Mouse (Mus musculus) embryonic facial prominence, embryonic 11.5 days (tissue): Measurements from ENCODE around the gene Lgals7. TPM values are rescaled to one million over a fixed set of nuclear protein-coding genes. Genes with fewer than 3 reads are reported as not detected.

Source experiments
- ATAC-seq: fragments of 200-750 bp; cut with Nextera tagmentation; replicated peaks from 2 replicates; pipeline ENCODE4 v1.8.0; 2017; ENCODE audit warnings: low read depth; ENCODE audit not compliant: insufficient number of reproducible peaks, low FRiP score, low TSS enrichment
- DNase-seq: peaks from one replicate; pipeline ENCODE4 v3.0.0-alpha.2; 2015; ENCODE audit warnings: low spot score
- H3K27ac ChIP-seq: fragments of 300-500 bp; sonication (generic); replicated peaks from 2 replicates; pipeline ENCODE4 v1.5.1; 2014; ENCODE audit warnings: mild to moderate bottlenecking, low read depth, low read length, control low read depth
- H3K27me3 ChIP-seq: fragments of 300-500 bp; sonication (generic); 2 replicates; pipeline ENCODE4 v1.6.1; 2014; ENCODE audit warnings: mild to moderate bottlenecking, low read length, moderate library complexity, mixed read lengths; ENCODE audit not compliant: control insufficient read depth, insufficient read depth
- H3K36me3 ChIP-seq: fragments of 300-500 bp; sonication (generic); replicated peaks from 2 replicates; pipeline ENCODE4 v1.6.1; 2014; ENCODE audit warnings: low read depth, mild to moderate bottlenecking, low read length, moderate library complexity, mixed read lengths; ENCODE audit not compliant: control insufficient read depth, insufficient read depth
- H3K4me1 ChIP-seq: fragments of 300-500 bp; sonication (generic); 2 replicates; pipeline ENCODE4 v1.6.1; 2014; ENCODE audit warnings: low read length, mixed read lengths; ENCODE audit not compliant: control insufficient read depth, insufficient read depth
- H3K4me2 ChIP-seq: fragments of 300-500 bp; sonication (generic); 2 replicates; pipeline ENCODE4 v1.6.1; 2014; ENCODE audit warnings: low read depth, mild to moderate bottlenecking, control low read depth, low read length, moderate library complexity
- H3K4me3 ChIP-seq: fragments of 300-500 bp; sonication (generic); 2 replicates; pipeline ENCODE4 v1.5.1; 2014; ENCODE audit warnings: low read depth, low read length, control low read depth
- H3K9ac ChIP-seq: fragments of 300-500 bp; sonication (generic); replicated peaks from 2 replicates; pipeline ENCODE4 v1.6.1; 2014; ENCODE audit warnings: mild to moderate bottlenecking, control low read depth, low read length
- H3K9me3 ChIP-seq: fragments of 300-500 bp; sonication (generic); replicated peaks from 2 replicates; pipeline ENCODE4 v1.6.1; 2016; ENCODE audit warnings: mild to moderate bottlenecking, low read length, inconsistent platforms, mixed read lengths; ENCODE audit not compliant: control insufficient read depth
- WGBS: fragments of 180-500 bp; shearing (Covaris S2); extraction: QIAGEN DNeasy Blood & Tissue Kit; methylation state at CpG from one replicate; pipeline ENCODE4 v1.1.7; 2014; 5-methylcytosine and 5-hydroxymethylcytosine counted together
- polyA plus RNA-seq: library from polyadenylated mRNA; unstranded; fragments of >200 nt; fragmentation: Nextera tagmentation; extraction: Ambion mirVana; gene quantifications from 2 replicates; pipeline ENCODE4 v1.2.1, GENCODE M21; 2014

The Lgals7 gene
- polyA plus RNA-seq, 1 experiment from 2014 or later: 0.98 TPM

GRCm38 (mm10) chr7:28886486-28886885 is 22.8 kb downstream of the Lgals7 start:
- Histone ChIP-seq H3K4me3 (no peak overlapping the region), H3K9ac (no peak overlapping the region), H3K9me3 (no peaks in the 10 kb centered on the region), H3K4me1 (no peaks in the 10 kb centered on the region; the same call in 1 of the 2 replicates), H3K4me2 (no peak overlapping the region), H3K27ac (no peak overlapping the region), H3K36me3 (no peaks in the 10 kb centered on the region), H3K27me3 (peaks cover 31% of the 10 kb centered on the region)
- DNase-seq (no peak), ATAC-seq (no peak)
- WGBS: 22% methylated on average over 14 of the region's 14 CpGs

DNA sequence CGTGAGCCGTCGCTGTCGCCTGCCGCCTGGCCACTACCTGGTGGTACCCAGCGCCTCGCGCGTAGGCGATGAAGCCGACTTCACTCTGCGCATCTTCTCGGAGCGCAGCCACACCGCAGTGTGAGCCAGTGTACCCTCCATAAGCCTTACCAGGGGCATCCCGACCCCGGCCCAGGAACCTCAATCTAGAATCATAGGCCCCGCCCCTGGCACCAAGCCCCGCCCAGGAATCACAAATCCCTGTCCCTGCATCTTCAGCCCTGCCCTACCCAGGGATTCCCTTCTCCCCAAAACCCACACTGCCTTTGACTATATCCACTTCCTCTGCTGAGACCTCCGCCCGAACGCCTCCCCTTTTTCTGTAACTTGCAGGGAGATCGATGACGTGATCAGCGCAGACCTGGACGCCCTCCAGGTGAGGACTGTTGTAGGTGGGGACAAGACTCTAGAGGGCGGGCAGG is 25.1 kb downstream of the Lgals7 start:
- WGBS: 3% methylated on average over 27 of the region's 27 CpGs
- Histone ChIP-seq H3K36me3 (peaks cover 5% of the 10 kb centered on the region), H3K27me3 (peaks cover 31% of the 10 kb centered on the region), H3K4me1 (no peaks in the 10 kb centered on the region; the same call in 1 of the 2 replicates), H3K4me3 (peak overlapping the region; percentile 27), H3K27ac (no peak overlapping the region), H3K9ac (peak overlapping the region; percentile 32), H3K4me2 (peak overlapping the region; percentile 62), H3K9me3 (no peaks in the 10 kb centered on the region)
- DNase-seq (no peak), ATAC-seq (0 out of 2 replicates have a peak, but pooled peaks have one; percentile 19)

- Histone ChIP-seq H3K36me3 (peaks cover 17% of the 10 kb centered on the region), H3K9me3 (no peaks in the 10 kb centered on the region), H3K9ac (no peak overlapping the region), H3K27ac (no peak overlapping the region), H3K27me3 (peaks cover 26% of the 10 kb centered on the region), H3K4me2 (no peak overlapping the region), H3K4me1 (no peaks in the 10 kb centered on the region; the same call in 1 of the 2 replicates), H3K4me3 (no peak overlapping the region)
- ATAC-seq (no peak), DNase-seq (no peak)
- WGBS: 96% methylated on average over 17 of the region's 17 CpGs
These were observed 28.9 kb downstream of the Lgals7 start for GRCm38 (mm10) chr7:28892601-28893000.

DNA sequence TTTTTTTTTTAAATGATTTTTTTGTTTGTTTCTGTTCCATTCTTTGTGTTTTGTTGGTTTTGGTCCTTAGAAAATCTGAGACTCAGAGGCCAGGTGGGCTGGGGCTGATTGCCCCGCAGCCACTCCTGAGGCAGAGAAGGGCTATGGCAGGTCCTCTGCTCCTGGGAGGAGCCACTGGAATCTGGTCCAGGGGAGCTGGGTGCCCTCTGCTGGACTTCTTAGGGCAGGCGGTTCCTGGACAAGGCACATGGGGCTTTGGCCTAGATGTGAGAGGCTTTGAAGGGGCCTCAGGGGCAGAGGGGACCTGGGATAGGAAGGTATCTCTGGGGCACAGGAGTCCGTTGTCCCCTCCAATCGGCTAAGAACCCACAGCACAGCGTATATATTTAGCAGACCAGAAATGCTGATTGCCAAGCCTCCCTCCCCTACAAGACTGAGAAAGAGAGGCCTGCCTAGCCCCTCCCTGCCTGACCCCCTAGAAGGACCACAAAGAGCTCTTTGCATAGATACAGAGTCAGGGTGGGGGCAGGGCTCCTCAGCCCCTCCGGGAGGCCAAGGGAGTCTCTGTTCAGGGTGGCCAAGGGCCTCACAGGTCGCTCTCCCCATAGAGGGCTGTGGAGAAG is 30.1 kb downstream of the Lgals7 start:
- H3K4me3 ChIP-seq: no peak overlapping the region
- no peaks in the 10 kb centered on the region; the same call in 1 of the 2 replicates for H3K4me1 ChIP-seq
- no peak overlapping the region for H3K4me2 ChIP-seq
- 60% methylated on average over 7 of the region's 7 CpGs for WGBS
- peaks cover 23% of the 10 kb centered on the region for H3K36me3 ChIP-seq
- DNase-seq (peak; percentile 75), ATAC-seq (peak; percentile 40; the same call in 1 of the 2 replicates)
- H3K9me3 ChIP-seq: no peaks in the 10 kb centered on the region
- H3K27me3 ChIP-seq: peaks cover 15% of the 10 kb centered on the region
- no peak overlapping the region for H3K27ac ChIP-seq
- no peak overlapping the region for H3K9ac ChIP-seq

- no peaks in the 10 kb centered on the region for H3K9me3 ChIP-seq
- WGBS: 48% methylated on average over 5 of the region's 5 CpGs
- H3K27ac ChIP-seq: no peak overlapping the region
- H3K4me1 ChIP-seq: no peaks in the 10 kb centered on the region
- ATAC-seq: no peak
- peaks cover 3% of the 10 kb centered on the region; the same call in 1 of the 2 replicates for H3K27me3 ChIP-seq
- H3K4me2 ChIP-seq: no peak overlapping the region
- H3K36me3 ChIP-seq: peaks cover 24% of the 10 kb centered on the region
- no peak for DNase-seq
- no peak overlapping the region for H3K9ac ChIP-seq
- H3K4me3 ChIP-seq: no peak overlapping the region
These were observed 31.3 kb downstream of the Lgals7 start for GRCm38 (mm10) chr7:28894942-28895341.

GRCm38 (mm10) chr7:28897661-28898060 is 34.0 kb downstream of the Lgals7 start:
- H3K27ac ChIP-seq: no peak overlapping the region
- peaks cover 30% of the 10 kb centered on the region for H3K36me3 ChIP-seq
- no peaks in the 10 kb centered on the region for H3K27me3 ChIP-seq
- H3K4me2 ChIP-seq: no peak overlapping the region
- no peaks in the 10 kb centered on the region for H3K9me3 ChIP-seq
- no peak overlapping the region for H3K4me3 ChIP-seq
- H3K9ac ChIP-seq: no peak overlapping the region
- DNase-seq (no peak), ATAC-seq (no peak)
- 96% methylated on average over 6 of the region's 6 CpGs for WGBS
- no peaks in the 10 kb centered on the region for H3K4me1 ChIP-seq

GRCm38 (mm10) chr7:28899972-28900371 is 36.3 kb downstream of the Lgals7 start:
- H3K4me2 ChIP-seq: no peak overlapping the region
- no peak overlapping the region for H3K9ac ChIP-seq
- no peak overlapping the region for H3K4me3 ChIP-seq
- H3K27me3 ChIP-seq: no peaks in the 10 kb centered on the region
- WGBS: 89% methylated on average over 4 of the region's 4 CpGs
- ATAC-seq (no peak), DNase-seq (no peak)
- no peak overlapping the region for H3K27ac ChIP-seq
- H3K36me3 ChIP-seq: peaks cover 31% of the 10 kb centered on the region
- no peaks in the 10 kb centered on the region for H3K4me1 ChIP-seq
- no peaks in the 10 kb centered on the region for H3K9me3 ChIP-seq

- DNase-seq (no peak), ATAC-seq (no peak)
- 90% methylated on average over 13 of the region's 13 CpGs for WGBS
- Histone ChIP-seq H3K27me3 (no peaks in the 10 kb centered on the region), H3K27ac (no peak overlapping the region), H3K9ac (no peak overlapping the region), H3K9me3 (no peaks in the 10 kb centered on the region), H3K36me3 (peaks cover 30% of the 10 kb centered on the region), H3K4me1 (no peaks in the 10 kb centered on the region), H3K4me3 (no peak overlapping the region), H3K4me2 (no peak overlapping the region)
These were observed 37.9 kb downstream of the Lgals7 start for GRCm38 (mm10) chr7:28901311-28902125.
